Mouse (Mus musculus) forebrain, embryonic 11.5 days (tissue): ENCODE measurements around the gene Tram1l1. TPM values are rescaled to one million over a fixed set of nuclear protein-coding genes. Genes with fewer than 3 reads are reported as not detected.

ENCODE experiments used
- ATAC-seq: fragments of 200-750 bp; cut with Nextera tagmentation; replicated peaks from 2 replicates; pipeline ENCODE4 v1.8.0; 2017; ENCODE audit warnings: moderate TSS enrichment; ENCODE audit not compliant: low FRiP score
- DNase-seq: peaks from one replicate; pipeline ENCODE4 v3.0.0-alpha.2; 2017; ENCODE audit warnings: low spot score
- H3K27ac ChIP-seq: fragments of 300-500 bp; sonication (generic); 2 replicates; pipeline ENCODE4 v1.5.1; 2014; ENCODE audit warnings: low read depth, low read length
- H3K27me3 ChIP-seq: fragments of 300-500 bp; sonication (generic); 2 replicates; pipeline ENCODE4 v1.6.1; 2014; ENCODE audit warnings: mild to moderate bottlenecking, low read length, mixed read lengths; ENCODE audit not compliant: control insufficient read depth, insufficient read depth
- H3K36me3 ChIP-seq: fragments of 300-500 bp; sonication (generic); 2 replicates; pipeline ENCODE4 v1.6.1; 2014; ENCODE audit warnings: mild to moderate bottlenecking, low read length, moderate library complexity, mixed read lengths; ENCODE audit not compliant: control insufficient read depth, insufficient read depth
- H3K4me1 ChIP-seq: fragments of 300-500 bp; sonication (generic); replicated peaks from 2 replicates; pipeline ENCODE4 v1.6.1; 2014; ENCODE audit warnings: low read length, mixed read lengths; ENCODE audit not compliant: control insufficient read depth, insufficient read depth
- H3K4me2 ChIP-seq: fragments of 300-500 bp; sonication (generic); 2 replicates; pipeline ENCODE4 v1.6.1; 2014; ENCODE audit warnings: low read depth, mild to moderate bottlenecking, low read length, moderate library complexity, mixed read lengths; ENCODE audit not compliant: severe bottlenecking
- H3K4me3 ChIP-seq: fragments of 300-500 bp; sonication (generic); 2 replicates; pipeline ENCODE4 v1.5.1; 2014; ENCODE audit warnings: low read depth, low read length
- H3K9ac ChIP-seq: fragments of 300-500 bp; sonication (generic); 2 replicates; pipeline ENCODE4 v1.6.1; 2014; ENCODE audit warnings: low read length
- H3K9me3 ChIP-seq: fragments of 300-500 bp; sonication (generic); 2 replicates; pipeline ENCODE4 v1.6.1; 2016; ENCODE audit warnings: low read length, mixed read lengths; ENCODE audit not compliant: control insufficient read depth
- WGBS: fragments of 180-500 bp; shearing (Covaris S2); extraction: QIAGEN DNeasy Blood & Tissue Kit; methylation state at CpG from one replicate; pipeline ENCODE4 v1.1.7; 2014; 5-methylcytosine and 5-hydroxymethylcytosine counted together
- polyA plus RNA-seq: library from polyadenylated mRNA; unstranded; fragments of >200 nt; fragmentation: Nextera tagmentation; extraction: Ambion mirVana; gene quantifications from 2 replicates; pipeline ENCODE4 v1.2.1, GENCODE M21; 2014

Tram1l1 gene
- polyA plus RNA-seq, 1 experiment from 2014 or later, result 20.4 TPM

DNA sequence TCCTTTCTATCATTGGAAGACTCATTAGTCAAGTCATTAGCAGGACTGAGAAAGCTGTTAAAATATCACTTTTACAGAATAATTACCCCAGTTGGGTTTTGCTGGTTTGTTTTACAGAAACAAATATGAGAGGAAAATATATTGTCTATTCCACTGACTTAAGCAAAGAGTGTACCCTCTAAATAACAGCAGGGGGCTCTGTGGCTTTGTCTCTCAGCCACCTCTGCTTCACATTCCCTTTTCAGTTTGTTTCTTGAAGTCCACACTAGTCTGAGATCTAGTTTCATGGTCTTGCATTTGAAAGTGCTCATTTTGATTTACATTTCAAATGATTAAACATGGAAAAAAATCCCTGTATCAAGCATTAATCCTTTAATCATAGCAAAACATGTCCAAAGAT is 25.8 kb downstream of the Tram1l1 start:
- H3K9me3 ChIP-seq, result no peaks in the 10 kb centered on the region
- H3K36me3 ChIP-seq, result no peaks in the 10 kb centered on the region
- no peak for ATAC-seq

DNA sequence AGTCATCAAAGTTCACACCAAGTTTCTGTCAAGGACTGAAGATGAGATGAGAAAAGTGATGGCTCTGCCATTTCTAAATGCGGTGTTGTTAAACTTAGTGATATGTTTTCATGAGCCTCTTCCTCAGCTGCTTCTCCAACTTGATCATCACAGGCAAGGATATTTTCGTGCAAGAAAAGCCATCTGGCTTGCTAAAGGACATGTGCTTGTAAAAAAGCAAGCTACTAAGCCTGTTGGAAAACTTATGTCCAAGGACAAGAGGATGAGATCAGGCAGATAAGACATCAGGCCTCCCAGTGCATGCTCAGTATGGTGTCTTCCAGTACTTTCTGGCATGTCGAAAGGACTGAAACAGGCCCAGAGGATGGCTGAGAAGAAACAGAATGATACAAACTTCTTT is 36.9 kb downstream of the Tram1l1 start:
- WGBS, result 80% methylated on average over 3 of the region's 3 CpGs
- DNase-seq (no peak), ATAC-seq (no peak)
- Histone ChIP-seq H3K36me3 (no peaks in the 10 kb centered on the region), H3K27ac (no peak overlapping the region), H3K4me1 (no peaks in the 10 kb centered on the region), H3K4me2 (no peak overlapping the region), H3K9me3 (no peaks in the 10 kb centered on the region), H3K4me3 (no peak overlapping the region), H3K9ac (no peak overlapping the region), H3K27me3 (no peaks in the 10 kb centered on the region)

More for the DNA sequence above, 25.8 kb downstream of the Tram1l1 start:
- Histone ChIP-seq H3K4me1 (no peaks in the 10 kb centered on the region), H3K27ac (no peak overlapping the region), H3K27me3 (no peaks in the 10 kb centered on the region), H3K4me3 (no peak overlapping the region), H3K4me2 (no peak overlapping the region), H3K9ac (no peak overlapping the region)
- DNase-seq, result no peak

DNA sequence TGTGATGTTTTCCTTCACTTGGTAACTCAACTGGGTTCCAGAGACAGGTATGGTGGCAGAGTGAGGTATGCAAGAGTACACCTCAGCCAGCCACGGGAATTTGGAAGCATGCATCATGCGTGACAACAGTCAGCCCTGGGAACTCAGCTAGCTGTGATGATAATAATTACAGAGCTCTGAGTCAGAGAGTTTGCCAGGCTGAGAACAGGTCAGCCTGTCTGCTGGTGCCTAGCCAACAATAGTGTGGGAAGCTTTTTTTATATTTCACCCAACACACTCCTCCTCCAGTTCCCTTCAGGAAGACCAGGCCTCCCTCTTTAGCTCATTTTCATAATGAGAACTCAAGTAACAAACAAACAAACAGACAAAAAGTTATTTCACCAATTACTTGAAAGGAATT is 51.4 kb downstream of the Tram1l1 start:
- H3K36me3 ChIP-seq, result no peaks in the 10 kb centered on the region
- no peak overlapping the region for H3K9ac ChIP-seq
- no peak overlapping the region for H3K4me3 ChIP-seq
- H3K4me2 ChIP-seq, result no peak overlapping the region
- 94% methylated on average over 2 of the region's 2 CpGs for WGBS
- no peaks in the 10 kb centered on the region for H3K9me3 ChIP-seq
- H3K27me3 ChIP-seq, result no peaks in the 10 kb centered on the region
- H3K4me1 ChIP-seq, result no peaks in the 10 kb centered on the region
- no peak for DNase-seq
- no peak for ATAC-seq
- no peak overlapping the region for H3K27ac ChIP-seq

Other genes with a start within 250 kb of the Tram1l1 start
- not detected in 2 replicates for gene 1700006A11Rik, start 105.2 kb downstream of the Tram1l1 start, polyA plus RNA-seq